Mouse (Mus musculus): ENCODE measurements around the gene Traf3ip1.
A peak's percentile ranks its signal among the peaks of the same experiment; 100 is the strongest.
"Not testable (repeated sequence)": the region's sequence is repeated elsewhere in the genome, so short reads cannot be mapped to it uniquely, and the experiment has no call there.

Traf3ip1 gene

GRCm38 (mm10) chr1:91469888-91470419 lies 24.5 kb upstream of the Traf3ip1 start:
- DNase-seq, result no peak

GRCm38 (mm10) chr1:91478145-91478544 lies 16.3 kb upstream of the Traf3ip1 start:
- not testable (repeated sequence) for DNase-seq

- no peak for DNase-seq
Observed at GRCm38 (mm10) chr1:91478958-91479357, 15.5 kb upstream of the Traf3ip1 start.

GRCm38 (mm10) chr1:91482616-91483211 lies 11.7 kb upstream of the Traf3ip1 start:
- DNase-seq, result no peak

GRCm38 (mm10) chr1:91483304-91484010 lies 11.0 kb upstream of the Traf3ip1 start:
- peak; percentile 96 for DNase-seq

GRCm38 (mm10) chr1:91484011-91484346 lies 10.5 kb upstream of the Traf3ip1 start:
- DNase-seq, result no peak

GRCm38 (mm10) chr1:91485422-91485821 lies 9.0 kb upstream of the Traf3ip1 start:
- DNase-seq, result no peak

GRCm38 (mm10) chr1:91486165-91486564 lies 8.3 kb upstream of the Traf3ip1 start:
- DNase-seq, result no peak

GRCm38 (mm10) chr1:91490322-91490721 lies 4.1 kb upstream of the Traf3ip1 start:
- DNase-seq, result no peak

GRCm38 (mm10) chr1:91492740-91493139 lies 1.7 kb upstream of the Traf3ip1 start:
- DNase-seq, result no peak

GRCm38 (mm10) chr1:91493938-91494337 lies 509 bp upstream of the Traf3ip1 start:
- no peak for DNase-seq

- no peak for DNase-seq
Observed at GRCm38 (mm10) chr1:91495321-91495720, 874 bp downstream of the Traf3ip1 start.

- DNase-seq, result no peak
Observed at GRCm38 (mm10) chr1:91498579-91498978, 4.1 kb downstream of the Traf3ip1 start.

GRCm38 (mm10) chr1:91504615-91505014 lies 10.2 kb downstream of the Traf3ip1 start:
- no peak for DNase-seq

- DNase-seq, result no peak
Observed at GRCm38 (mm10) chr1:91514916-91515315, 20.5 kb downstream of the Traf3ip1 start.

GRCm38 (mm10) chr1:91515642-91516041 lies 21.2 kb downstream of the Traf3ip1 start:
- no peak for DNase-seq

- peak; percentile 73 for DNase-seq
Observed at GRCm38 (mm10) chr1:91523759-91524158, 29.3 kb downstream of the Traf3ip1 start.

- DNase-seq, result no peak
Observed at GRCm38 (mm10) chr1:91525838-91526237, 31.4 kb downstream of the Traf3ip1 start.

- DNase-seq, result no peak
Observed at GRCm38 (mm10) chr1:91530166-91530565, 35.7 kb downstream of the Traf3ip1 start.

GRCm38 (mm10) chr1:91532243-91532642 lies 37.8 kb downstream of the Traf3ip1 start:
- no peak for DNase-seq

GRCm38 (mm10) chr1:91532892-91533291 lies 38.4 kb downstream of the Traf3ip1 start:
- peak; percentile 5 for DNase-seq

- no peak for DNase-seq
Observed at GRCm38 (mm10) chr1:91533483-91533882, 39.0 kb downstream of the Traf3ip1 start.

- DNase-seq, result no peak
Observed at GRCm38 (mm10) chr1:91533961-91534723, 39.7 kb downstream of the Traf3ip1 start.
